Mouse (Mus musculus) CD8-positive naive resting alpha-beta T cell, adult 57 days (primary cell): ENCODE measurements around the gene Mpp4. TPM values are rescaled to one million over a fixed set of nuclear protein-coding genes. Genes with fewer than 3 reads are reported as not detected.

ENCODE experiments used
- total RNA-seq: library from RNA; stranded (reverse); gene quantifications from one replicate; pipeline ENCODE4 v1.2.4, GENCODE M21; 2023

Mpp4 gene
- total RNA-seq, result 0.89 TPM

GRCm38 (mm10) chr1:59163030-59163461 is at the start of gene Mpp4:
TSS of gene Mpp4 (minus strand) at chr1:59163389.

GRCm38 (mm10) chr1:59119720-59120457 is 43.3 kb downstream of the Mpp4 start, which contains the start of gene Tmem237:
TSS of gene Tmem237 (minus strand) at chr1:59120408.

GRCm38 (mm10) chr1:59094705-59095104 is 68.5 kb downstream of the Mpp4 start, which contains the start of gene C2cd6:
TSS of gene C2cd6 (minus strand) at chr1:59094900.

Other genes starting within 250 kb of the Mpp4 start
- 77.0 TPM for gene Trak2, start 190.0 kb downstream of the Mpp4 start, total RNA-seq
- gene Stradb, start 189.9 kb downstream of the Mpp4 start, total RNA-seq, result 13.6 TPM
- gene C2cd6, start 68.5 kb downstream of the Mpp4 start, total RNA-seq, result not detected
- gene Tmem237, start 43.0 kb downstream of the Mpp4 start, total RNA-seq, result 5.5 TPM
- 17.5 TPM for gene Als2, start 73.8 kb upstream of the Mpp4 start, total RNA-seq
- gene Cdk15, start 93.5 kb upstream of the Mpp4 start, total RNA-seq, result not detected